Mouse (Mus musculus) erythroblast, embryonic 14.5 days (primary cell): Measurements from ENCODE around the gene Unc45a. TPM values are rescaled to one million over a fixed set of nuclear protein-coding genes. Genes with fewer than 3 reads are reported as not detected.
A peak's percentile ranks its signal among the peaks of the same experiment; 100 is the strongest.

Source experiments
- H3K27me3 ChIP-seq: 2 replicates; pipeline ENCODE4 v1.6.1; 2012; ENCODE audit warnings: inconsistent platforms; ENCODE audit not compliant: control insufficient read depth
- H3K36me3 ChIP-seq: 2 replicates; pipeline ENCODE4 v1.6.1; 2012; ENCODE audit warnings: mild to moderate bottlenecking, inconsistent platforms; ENCODE audit not compliant: control insufficient read depth
- H3K4me1 ChIP-seq: 2 replicates; pipeline ENCODE4 v1.6.1; 2012; ENCODE audit warnings: inconsistent platforms; ENCODE audit not compliant: control insufficient read depth
- H3K4me3 ChIP-seq: replicated peaks from 2 replicates; pipeline ENCODE3; 2012; ENCODE audit warnings: moderate library complexity, mild to moderate bottlenecking, inconsistent platforms
- H3K9me3 ChIP-seq: 2 replicates; pipeline ENCODE4 v1.6.1; 2012; ENCODE audit warnings: low read length, inconsistent platforms, mixed read lengths; ENCODE audit not compliant: control insufficient read depth
- GATA1 ChIP-seq: IDR thresholded peaks from 2 replicates; pipeline ENCODE4 v1.6.1; 2012; ENCODE audit warnings: low read length, inconsistent platforms, mixed read lengths
- TAL1 ChIP-seq: IDR thresholded peaks from 3 replicates; pipeline ENCODE4 v1.6.1; 2012; ENCODE audit warnings: low read length, inconsistent platforms, mixed read lengths
- polyA plus RNA-seq: library from polyadenylated mRNA; stranded (reverse); fragments of >175 nt; gene quantifications from 2 replicates; pipeline ENCODE4 v1.2.3, GENCODE M21; 2012

Unc45a gene
- polyA plus RNA-seq, 1 experiment: 2.7 TPM

GRCm38 (mm10) chr7:80283226-80283918 is 57.4 kb downstream of the Unc45a start:
- Histone ChIP-seq H3K36me3 (peaks cover 86% of the 10 kb centered on the region), H3K9me3 (no peaks in the 10 kb centered on the region), H3K4me1 (peaks cover 27% of the 10 kb centered on the region), H3K4me3 (no peak overlapping the region), H3K27me3 (no peaks in the 10 kb centered on the region)
- TF ChIP-seq GATA1: peak; percentile 50
- peak; percentile 43; the same call in 2 of the 3 replicates for TF ChIP-seq TAL1

GRCm38 (mm10) chr7:80281646-80282045 is 59.2 kb downstream of the Unc45a start:
- TF ChIP-seq TAL1 (no peak), GATA1 (no peak)
- H3K9me3 ChIP-seq: no peaks in the 10 kb centered on the region
- H3K4me1 ChIP-seq: peaks cover 25% of the 10 kb centered on the region
- H3K36me3 ChIP-seq: peaks cover 85% of the 10 kb centered on the region
- no peak overlapping the region for H3K4me3 ChIP-seq
- no peaks in the 10 kb centered on the region for H3K27me3 ChIP-seq

GRCm38 (mm10) chr7:80280998-80281397 is 59.8 kb downstream of the Unc45a start:
- no peak for TF ChIP-seq TAL1
- no peak for TF ChIP-seq GATA1
- Histone ChIP-seq H3K36me3 (peaks cover 87% of the 10 kb centered on the region), H3K27me3 (no peaks in the 10 kb centered on the region), H3K9me3 (no peaks in the 10 kb centered on the region), H3K4me3 (no peak overlapping the region), H3K4me1 (peaks cover 27% of the 10 kb centered on the region)

- no peaks in the 10 kb centered on the region for H3K27me3 ChIP-seq
- H3K36me3 ChIP-seq: peaks cover 84% of the 10 kb centered on the region
- H3K4me3 ChIP-seq: no peak overlapping the region
- H3K9me3 ChIP-seq: no peaks in the 10 kb centered on the region; the same call in 1 of the 2 replicates
- H3K4me1 ChIP-seq: peaks cover 27% of the 10 kb centered on the region
- no peak for TF ChIP-seq GATA1
- no peak for TF ChIP-seq TAL1
These were observed 60.8 kb downstream of the Unc45a start for GRCm38 (mm10) chr7:80280032-80280431.

GRCm38 (mm10) chr7:80276374-80276773 is 64.4 kb downstream of the Unc45a start:
- no peaks in the 10 kb centered on the region; the same call in 1 of the 2 replicates for H3K9me3 ChIP-seq
- H3K4me1 ChIP-seq: peaks cover 18% of the 10 kb centered on the region
- no peak overlapping the region for H3K4me3 ChIP-seq
- no peaks in the 10 kb centered on the region for H3K27me3 ChIP-seq
- peaks cover 86% of the 10 kb centered on the region for H3K36me3 ChIP-seq
- no peak for TF ChIP-seq GATA1
- TF ChIP-seq TAL1: no peak

Other genes starting within 250 kb of the Unc45a start
- 3.8 and 4.1 TPM in 2 replicates for gene Idh2, start 225.6 kb downstream of the Unc45a start, polyA plus RNA-seq
- gene Sema4b, start 154.2 kb downstream of the Unc45a start, polyA plus RNA-seq: 3.1 and 3.2 TPM in 2 replicates
- 9.1 and 10.7 TPM in 2 replicates for gene Cib1, start 108.2 kb downstream of the Unc45a start, polyA plus RNA-seq
- gene Gdpgp1, start 108.1 kb downstream of the Unc45a start, polyA plus RNA-seq: 0.06 and 0.17 TPM in 2 replicates
- 0.06 and 0.42 TPM in 2 replicates for gene Ttll13, start 94.6 kb downstream of the Unc45a start, polyA plus RNA-seq
- gene Ngrn, start 79.8 kb downstream of the Unc45a start, polyA plus RNA-seq: 2.9 and 4.1 TPM in 2 replicates
- 0.13 and 0.14 TPM in 2 replicates for gene Vps33b, start 71.4 kb downstream of the Unc45a start, polyA plus RNA-seq
- gene Prc1, start 46.6 kb downstream of the Unc45a start, polyA plus RNA-seq: 3.0 and 4.6 TPM in 2 replicates
- gene Rccd1, start 16.6 kb downstream of the Unc45a start, polyA plus RNA-seq: 0.21 and 0.34 TPM in 2 replicates
- gene Hddc3, start 2.1 kb upstream of the Unc45a start, polyA plus RNA-seq: 1.4 and 1.8 TPM in 2 replicates
- gene Man2a2, start 30.4 kb upstream of the Unc45a start, polyA plus RNA-seq: 0.05 and 0.14 TPM in 2 replicates
- 0.69 and 0.95 TPM in 2 replicates for gene Fes, start 46.9 kb upstream of the Unc45a start, polyA plus RNA-seq
- 0.65 and 0.76 TPM in 2 replicates for gene Furin, start 64.4 kb upstream of the Unc45a start, polyA plus RNA-seq
- gene Blm, start 194.1 kb upstream of the Unc45a start, polyA plus RNA-seq: 24.6 and 27.8 TPM in 2 replicates